Mouse (Mus musculus) liver, embryonic 14.5 days (tissue): ENCODE measurements around the gene Nobox.
A peak's percentile ranks its signal among the peaks of the same experiment; 100 is the strongest.

Experiments
- CTCF ChIP-seq: IDR thresholded peaks from 2 replicates; pipeline ENCODE4 v1.5.1; 2016; ENCODE audit warnings: antibody characterized with exemption, low read depth, control low read depth
- EP300 ChIP-seq: IDR thresholded peaks from 2 replicates; pipeline ENCODE4 v1.6.1; 2016; ENCODE audit warnings: antibody characterized with exemption, low read depth

GRCm38 (mm10) chr6:43254193-43254926, 55.0 kb downstream of the Nobox start:
- no peak for TF ChIP-seq EP300
- TF ChIP-seq CTCF: peak; percentile 41; the same call in 1 of the 2 replicates
